Mouse (Mus musculus) thymus, adult 2 months (tissue): ENCODE results near the gene Dnah7a. TPM values are rescaled to one million over a fixed set of nuclear protein-coding genes. Genes with fewer than 3 reads are reported as not detected.
"Not testable (repeated sequence)": the region's sequence is repeated elsewhere in the genome, so short reads cannot be mapped to it uniquely, and the experiment has no call there.

ENCODE experiments used
- DNase-seq: peaks from one replicate; pipeline ENCODE4 v3.0.0; 2021
- H3K27ac ChIP-seq: fragments of 200-500 bp; 2 replicates; pipeline ENCODE4 v1.5.1; 2012; ENCODE audit warnings: low read length, control low read depth; ENCODE audit not compliant: control insufficient read depth, insufficient read depth
- H3K27me3 ChIP-seq: fragments of 200-500 bp; 2 replicates; pipeline ENCODE4 v1.6.1; 2012; ENCODE audit warnings: mild to moderate bottlenecking, low read length, moderate library complexity, mixed read lengths; ENCODE audit not compliant: control insufficient read depth, insufficient read depth
- H3K36me3 ChIP-seq: fragments of 200-500 bp; 2 replicates; pipeline ENCODE4 v1.6.1; 2012; ENCODE audit warnings: mild to moderate bottlenecking, low read length, moderate library complexity; ENCODE audit not compliant: control insufficient read depth, insufficient read depth
- H3K4me1 ChIP-seq: fragments of 200-500 bp; replicated peaks from 2 replicates; pipeline ENCODE4 v1.6.1; 2012; ENCODE audit warnings: low read length; ENCODE audit not compliant: control insufficient read depth, insufficient read depth
- H3K4me3 ChIP-seq: fragments of 200-500 bp; 2 replicates; pipeline ENCODE4 v1.5.1; 2012; ENCODE audit warnings: mild to moderate bottlenecking, low read length, control low read depth, moderate library complexity; ENCODE audit not compliant: control insufficient read depth, insufficient read depth
- CTCF ChIP-seq: fragments of 200-500 bp; IDR thresholded peaks from 2 replicates; pipeline ENCODE4 v1.5.1; 2012; ENCODE audit warnings: mild to moderate bottlenecking, control low read depth, low read length, moderate library complexity, borderline replicate concordance; ENCODE audit not compliant: control insufficient read depth, poor library complexity, insufficient read depth; ENCODE audit errors: extremely low read depth
- POLR2A ChIP-seq: fragments of 200-500 bp; IDR thresholded peaks from 2 replicates; pipeline ENCODE4 v1.6.1; 2012; ENCODE audit warnings: mild to moderate bottlenecking, low read length, control low read depth, moderate library complexity; ENCODE audit not compliant: control insufficient read depth, poor library complexity, insufficient read depth; ENCODE audit errors: extremely low read depth
- WGBS: fragments of 180-500 bp; shearing (Covaris S2); methylation state at CpG from one replicate; pipeline ENCODE4 v1.1.7; 2018; 5-methylcytosine and 5-hydroxymethylcytosine counted together
- polyA plus RNA-seq: library from polyadenylated mRNA; depleted of rRNA; stranded (reverse); fragments of >200 nt; gene quantifications from 2 replicates; pipeline ENCODE4 v1.2.3, GENCODE M21; 2012; rRNA removed

The Dnah7a gene
- polyA plus RNA-seq: under 0.01 and 0.22 TPM in 2 replicates

DNA sequence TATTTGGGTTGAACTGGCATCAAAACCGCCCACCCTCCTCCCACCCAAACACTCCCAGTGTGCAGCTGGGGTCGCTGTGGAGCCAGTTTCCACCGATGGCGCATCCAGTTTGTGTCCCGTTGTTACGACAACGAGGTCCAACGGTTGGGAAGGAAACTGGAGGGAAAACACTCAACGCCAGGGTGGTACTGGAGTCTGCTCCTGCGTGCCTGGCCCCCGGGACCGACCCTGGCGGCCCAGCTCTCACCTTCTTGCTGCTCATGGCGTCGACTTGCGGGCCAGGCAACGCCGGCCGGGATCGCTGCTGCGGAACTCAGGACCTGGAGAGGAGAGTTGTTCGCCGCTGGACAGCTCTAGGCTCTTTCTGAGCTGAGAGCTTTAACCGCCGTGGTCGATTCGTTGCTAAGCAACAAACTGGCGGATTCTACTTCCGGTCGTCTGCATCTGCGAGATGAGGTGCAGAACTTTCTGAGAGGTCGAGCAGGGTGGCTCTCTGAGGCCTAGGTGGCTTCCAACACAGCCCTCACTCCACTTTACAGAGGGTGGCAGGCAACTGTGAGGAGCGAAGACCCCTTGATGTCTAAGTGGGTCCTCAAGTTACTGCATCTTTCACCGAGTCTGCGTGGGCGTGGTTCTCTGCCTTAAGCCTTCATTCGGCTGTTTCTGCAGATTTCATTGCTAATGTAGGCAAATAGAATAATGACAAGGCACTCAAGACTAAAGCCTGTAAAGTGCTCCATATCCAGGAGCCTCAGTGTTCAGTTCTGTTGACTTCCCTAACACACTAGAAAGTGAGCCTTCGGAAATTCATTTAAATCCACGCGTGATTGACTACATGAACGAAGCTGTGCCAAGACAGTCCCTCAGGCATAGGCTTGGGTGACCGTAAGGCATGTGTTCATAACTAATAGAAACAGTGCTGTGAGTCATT lies at the start of gene Dnah7a:
Dnah7a (minus strand) TSS at position 354 of the 931 bp plus-strand sequence.
- DNase-seq: peak; percentile 45

DNA sequence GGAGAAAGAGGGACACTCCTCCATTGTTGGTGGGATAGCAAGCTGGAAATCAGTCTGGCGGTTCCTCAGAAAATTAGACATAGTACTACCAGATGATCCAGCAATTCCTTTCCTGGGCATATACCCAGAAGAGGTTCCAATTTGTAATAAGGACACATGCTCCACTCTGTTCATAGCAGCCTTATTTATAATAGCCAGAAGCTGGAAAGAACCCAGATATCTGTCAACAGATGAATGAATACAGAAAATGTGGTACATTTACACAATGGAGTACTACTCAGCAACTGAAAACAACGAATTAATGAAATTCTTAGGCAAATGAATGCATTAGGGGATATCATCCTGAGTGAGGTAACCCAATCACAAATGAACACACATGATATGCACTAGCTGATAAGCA lies 46.9 kb upstream of the Dnah7a start:
- not testable (repeated sequence) for H3K4me1 ChIP-seq, DNase-seq, H3K27me3 ChIP-seq, H3K4me3 ChIP-seq, H3K27ac ChIP-seq
- WGBS: 97% methylated on average over 2 of the region's 2 CpGs
- peaks cover 27% of the 10 kb centered on the region for H3K36me3 ChIP-seq

More for the DNA sequence above, at the start of gene Dnah7a:
- Histone ChIP-seq H3K4me3 (peak within 1 kb of the TSS; percentile 50), H3K27ac (no peak within 1 kb of the TSS), H3K4me1 (peaks cover 7% of the 10 kb centered on the region), H3K36me3 (no peaks in the 10 kb centered on the region), H3K27me3 (no peaks in the 10 kb centered on the region)
- 22% methylated on average over 42 of the region's 42 CpGs for WGBS
- TF ChIP-seq CTCF: 0 out of 2 replicates have a peak, but pooled peaks have one; percentile 13
- TF ChIP-seq POLR2A: no peak

DNA sequence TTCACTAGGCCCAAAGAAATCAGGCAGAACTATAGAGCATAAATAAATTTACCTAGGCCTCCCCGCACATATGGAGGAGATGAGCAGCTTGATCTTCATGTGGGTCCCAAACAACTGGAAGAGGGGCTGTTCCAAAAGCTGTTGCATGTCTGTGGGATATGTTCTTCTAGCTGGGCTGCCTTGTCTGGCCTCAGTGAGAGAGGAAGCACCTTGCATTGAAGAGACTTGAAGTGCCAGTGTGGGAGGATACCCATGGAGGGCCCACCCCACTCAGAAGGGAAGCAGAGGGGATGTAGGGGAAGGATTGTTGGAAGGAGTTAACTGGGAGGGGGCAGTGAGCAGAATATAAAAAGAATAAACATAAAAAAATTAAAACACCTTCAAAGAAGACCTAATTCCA lies 44.6 kb upstream of the Dnah7a start:
- no peaks in the 10 kb centered on the region for H3K4me1 ChIP-seq
- H3K27ac ChIP-seq: no peak overlapping the region
- peaks cover 5% of the 10 kb centered on the region for H3K36me3 ChIP-seq
- no peak for DNase-seq
- WGBS: 97% methylated on average over 1 of the region's 1 CpGs
- no peak overlapping the region for H3K4me3 ChIP-seq
- no peak for TF ChIP-seq CTCF
- TF ChIP-seq POLR2A: no peak
- no peaks in the 10 kb centered on the region for H3K27me3 ChIP-seq

DNA sequence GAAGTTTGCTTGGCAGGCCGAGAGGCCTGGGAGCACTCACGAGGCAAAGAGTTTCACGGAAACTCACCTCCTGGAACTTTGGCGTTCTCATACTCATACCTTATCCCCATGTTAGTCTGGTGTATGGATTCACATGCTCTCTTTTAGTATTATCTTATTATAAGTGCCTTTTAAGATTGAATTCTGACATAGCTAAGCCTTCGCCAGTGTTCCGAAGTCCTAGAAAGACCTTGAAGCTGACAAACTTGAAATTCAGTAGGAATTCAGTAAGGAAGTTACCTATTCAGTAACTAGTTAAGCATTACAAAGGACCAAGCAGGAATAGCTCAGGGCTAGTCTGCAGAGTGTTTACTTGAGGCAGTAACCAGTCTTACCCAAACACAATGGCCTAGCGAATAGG lies 44.1 kb upstream of the Dnah7a start:
- DNase-seq, H3K27me3 ChIP-seq, H3K27ac ChIP-seq, H3K36me3 ChIP-seq, H3K4me3 ChIP-seq, H3K4me1 ChIP-seq: not testable (repeated sequence)
- 92% methylated on average over 7 of the region's 7 CpGs for WGBS

DNA sequence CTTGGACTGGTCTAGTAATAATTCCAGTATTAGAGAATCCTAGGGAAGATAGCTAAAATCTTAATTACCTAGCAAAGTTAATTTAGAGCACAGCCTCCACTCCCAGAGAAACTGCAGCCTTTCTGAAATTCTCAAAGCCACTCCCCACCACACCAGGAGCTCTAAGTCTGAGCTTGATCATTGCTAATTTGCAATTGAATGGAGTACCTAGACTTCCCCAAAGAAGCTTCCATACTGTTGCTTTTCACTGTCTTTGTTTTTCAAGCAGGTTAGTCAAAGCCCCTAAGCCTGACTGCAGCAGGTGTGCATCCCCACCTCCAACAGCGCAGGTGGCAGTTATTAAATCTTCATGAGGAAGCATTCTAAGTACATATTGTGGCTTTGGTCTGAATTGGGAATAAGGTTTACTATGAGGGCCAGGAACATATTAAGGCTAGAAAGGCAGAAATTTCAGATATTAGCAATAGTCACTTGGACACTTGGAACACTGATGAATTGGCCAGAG lies 43.3 kb upstream of the Dnah7a start:
- not testable (repeated sequence) for DNase-seq, H3K36me3 ChIP-seq, H3K4me3 ChIP-seq, H3K27me3 ChIP-seq, H3K4me1 ChIP-seq, H3K27ac ChIP-seq
- WGBS: 96% methylated on average over 1 of the region's 1 CpGs

DNA sequence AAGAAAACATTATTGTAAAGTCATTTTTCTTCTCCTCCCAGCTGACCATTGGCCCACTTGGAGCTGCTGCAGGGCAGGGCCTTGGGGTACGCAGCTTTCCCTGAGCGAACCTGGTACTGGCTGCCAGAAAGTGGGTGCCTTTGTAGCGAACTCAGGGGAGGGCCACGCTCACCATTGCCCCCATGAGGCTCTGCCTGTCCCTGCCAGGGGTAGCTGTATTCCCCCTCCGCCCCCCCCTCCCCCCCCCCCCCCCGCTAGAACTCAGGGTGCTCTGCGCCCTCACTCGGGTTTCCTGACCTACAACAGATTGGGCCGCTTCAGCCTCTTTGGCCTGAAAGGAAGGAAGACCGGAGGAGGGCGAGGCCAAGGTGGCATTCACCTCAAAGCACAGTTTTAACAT lies 42.0 kb upstream of the Dnah7a start:
- no peak overlapping the region for H3K27ac ChIP-seq
- H3K4me1 ChIP-seq: no peaks in the 10 kb centered on the region
- H3K4me3 ChIP-seq: no peak overlapping the region
- no peaks in the 10 kb centered on the region for H3K36me3 ChIP-seq
- no peak for TF ChIP-seq CTCF
- TF ChIP-seq POLR2A: no peak
- WGBS: 59% methylated on average over 8 of the region's 11 CpGs
- no peak for DNase-seq
- no peaks in the 10 kb centered on the region for H3K27me3 ChIP-seq

DNA sequence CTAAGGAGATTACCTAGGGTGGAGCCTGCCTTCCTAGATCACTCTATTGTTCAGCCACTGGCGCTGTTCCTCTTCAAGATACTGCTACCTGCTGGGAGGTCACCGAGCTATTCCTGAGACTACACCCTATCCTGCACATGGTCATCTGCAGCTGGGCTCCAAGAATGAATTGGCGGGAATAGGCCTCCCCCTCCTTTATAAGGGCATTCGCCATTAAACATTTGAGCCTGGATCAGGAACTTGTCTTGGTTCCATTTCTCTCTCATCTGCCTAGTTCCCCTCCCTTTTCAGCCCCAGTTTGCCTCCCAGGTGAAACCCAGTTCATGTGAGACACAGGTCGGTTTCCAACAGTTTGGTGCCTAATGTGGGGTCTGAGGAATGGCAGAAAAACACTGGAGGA lies 39.4 kb upstream of the Dnah7a start:
- Histone ChIP-seq H3K36me3 (no peaks in the 10 kb centered on the region), H3K27me3 (no peaks in the 10 kb centered on the region), H3K4me1 (no peaks in the 10 kb centered on the region), H3K4me3 (no peak overlapping the region), H3K27ac (no peak overlapping the region)
- no peak for DNase-seq
- no peak for TF ChIP-seq POLR2A
- TF ChIP-seq CTCF: no peak
- 90% methylated on average over 5 of the region's 5 CpGs for WGBS
